Mouse (Mus musculus) C2C12 (cell line): Measurements from ENCODE around the gene Arfgap1.

Source experiments
- CEBPB ChIP-seq: IDR thresholded peaks from one replicate; pipeline ENCODE4 v1.6.1; 2011; ENCODE audit warnings: low read depth, mild to moderate bottlenecking, control low read depth, moderate library complexity
- CTCF ChIP-seq: IDR thresholded peaks from one replicate; pipeline ENCODE4 v1.5.1; 2011; ENCODE audit not compliant: control insufficient read depth, insufficient read depth, insufficient read length
- MAX ChIP-seq: IDR thresholded peaks from one replicate; pipeline ENCODE4 v1.6.1; 2011; ENCODE audit warnings: mild to moderate bottlenecking, control low read depth
- MYOG ChIP-seq: IDR thresholded peaks from one replicate; pipeline ENCODE4 v1.6.1; 2011; ENCODE audit not compliant: control insufficient read depth, insufficient read length; ENCODE audit errors: extremely low read depth
- USF1 ChIP-seq: IDR thresholded peaks from one replicate; pipeline ENCODE4 v1.6.1; 2011; ENCODE audit warnings: low read depth, mild to moderate bottlenecking, control low read depth, moderate library complexity

GRCm38 (mm10) chr2:181008339-181008738 is 41.3 kb downstream of the Arfgap1 start:
- no peak for TF ChIP-seq CTCF
- no peak for TF ChIP-seq MAX
- TF ChIP-seq MYOG: no peak
- no peak for TF ChIP-seq USF1
- no peak for TF ChIP-seq CEBPB
